Mouse (Mus musculus): Measurements from ENCODE around the gene Tnrc6a.
"Not testable (repeated sequence)": the region's sequence is repeated elsewhere in the genome, so short reads cannot be mapped to it uniquely, and the experiment has no call there.

Tnrc6a gene

DNA sequence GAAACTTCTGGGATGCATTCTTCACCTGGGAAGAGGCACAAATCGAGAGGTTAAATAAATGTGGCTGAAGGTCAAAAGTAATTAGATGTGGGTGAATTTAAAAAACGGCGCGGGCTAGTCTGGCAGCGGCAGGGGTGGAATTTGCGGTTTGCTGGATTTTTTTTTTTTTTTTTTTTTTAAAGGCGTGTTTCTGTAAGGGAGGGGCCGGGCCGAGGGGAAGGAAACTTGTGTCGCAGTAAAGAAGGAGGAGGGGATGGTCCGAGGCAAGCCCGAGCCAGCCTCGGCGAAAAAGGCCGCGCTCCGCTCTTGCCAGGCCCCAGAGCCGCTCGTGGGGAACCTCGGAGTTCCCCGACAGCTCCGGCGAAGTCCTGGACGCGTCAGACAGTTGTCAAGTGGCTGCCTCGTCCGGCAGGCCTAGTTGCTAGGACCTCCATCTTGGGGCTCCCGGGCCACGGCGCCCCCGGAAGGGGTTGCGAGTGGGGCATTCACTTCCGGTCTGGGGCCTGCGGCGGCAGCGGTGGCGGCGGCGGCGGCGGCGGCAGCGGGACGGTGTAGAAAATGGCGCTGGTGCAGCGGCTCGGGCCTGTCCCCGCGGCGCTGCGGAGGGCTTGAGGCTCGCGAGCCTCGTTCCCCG, at the start of gene Tnrc6a:
TSS of gene Tnrc6a (plus strand) at position 221 of the 634 bp plus-strand sequence.
- peak; percentile 94 to 95 for DNase-seq (ENCODE audit: low spot score in 2 of 2)

DNA sequence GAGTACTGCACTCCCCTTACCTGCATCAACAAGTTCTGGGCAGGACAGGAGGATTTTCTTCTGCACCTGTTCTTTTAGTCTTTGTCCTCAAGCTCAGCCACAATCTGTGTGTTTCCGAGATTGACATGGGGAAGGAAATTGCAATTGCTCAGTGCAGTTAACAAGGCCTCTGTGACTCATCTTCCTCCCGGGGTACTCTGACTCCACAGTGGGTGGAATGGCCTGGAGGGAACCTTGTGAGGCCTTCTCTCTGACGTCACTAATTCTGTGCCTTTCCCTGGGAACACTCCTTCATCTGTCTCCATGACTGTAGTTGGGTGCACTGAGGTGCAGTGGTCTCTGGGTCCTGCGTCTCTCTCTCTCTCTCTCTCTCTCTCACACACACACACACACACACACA, 41.4 kb upstream of the Tnrc6a start:
- no peak for DNase-seq (ENCODE audit: low spot score in 2 of 2)

DNA sequence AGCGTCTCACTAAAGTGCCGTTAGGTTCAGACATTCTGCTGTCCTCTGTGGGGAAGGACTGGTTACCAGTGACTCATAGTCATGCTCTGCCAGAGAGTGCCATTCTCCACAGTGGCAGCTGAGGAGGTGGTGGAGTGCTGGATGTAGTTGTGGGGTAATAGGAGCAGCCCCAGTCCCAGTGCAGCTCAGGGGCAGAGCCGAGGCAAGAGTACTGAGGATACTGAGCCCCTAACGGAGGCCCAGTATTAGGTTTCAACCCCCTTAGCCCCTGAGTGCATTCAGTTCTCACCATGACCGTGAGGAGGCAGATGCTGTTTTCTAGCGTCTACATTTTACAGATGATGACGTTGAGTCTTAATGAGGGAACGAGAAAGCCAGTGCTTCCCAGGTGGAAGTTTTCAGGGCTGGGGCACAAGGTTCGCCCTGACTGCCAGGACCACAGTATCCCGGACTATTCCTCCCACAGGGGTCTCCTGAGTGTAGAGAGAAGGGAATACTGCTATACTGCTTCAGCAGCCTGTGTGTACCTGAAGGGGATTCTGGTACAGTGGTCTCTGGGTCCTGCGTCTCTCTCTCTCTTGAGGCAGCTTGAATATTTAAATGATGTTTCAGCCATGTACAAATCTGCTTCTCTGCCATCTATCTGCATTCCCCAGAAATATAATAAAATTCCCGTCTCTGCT, 40.1 kb upstream of the Tnrc6a start:
- DNase-seq (ENCODE audit: low spot score in 2 of 2): peak; percentile 19 to 36

DNA sequence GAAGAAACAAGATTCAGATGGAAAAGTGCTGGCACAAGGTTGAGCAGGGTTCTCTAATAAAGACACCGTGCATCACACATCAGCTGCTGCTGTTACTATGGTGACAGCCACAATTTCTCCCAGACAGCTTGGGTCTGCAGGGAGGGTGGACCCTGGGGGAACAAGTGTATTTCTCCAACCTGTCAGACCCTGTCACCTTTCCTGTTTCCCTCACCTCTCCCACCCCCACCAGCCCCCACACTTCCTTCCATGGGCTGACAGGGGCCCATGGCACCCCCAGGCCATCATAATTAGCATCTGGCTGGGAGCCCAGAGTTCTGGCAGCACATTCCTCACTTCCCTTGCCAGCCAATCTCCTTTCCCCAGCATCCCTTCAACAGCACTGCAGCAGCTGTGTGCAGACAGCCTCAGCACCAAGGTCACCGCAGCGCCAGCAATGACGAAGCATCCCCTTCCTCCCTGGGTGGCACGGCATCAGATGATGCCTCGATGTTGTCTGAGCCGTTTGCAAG, 39.4 kb upstream of the Tnrc6a start:
- peak; percentile 79 to 84 for DNase-seq (ENCODE audit: low spot score in 2 of 2)

DNA sequence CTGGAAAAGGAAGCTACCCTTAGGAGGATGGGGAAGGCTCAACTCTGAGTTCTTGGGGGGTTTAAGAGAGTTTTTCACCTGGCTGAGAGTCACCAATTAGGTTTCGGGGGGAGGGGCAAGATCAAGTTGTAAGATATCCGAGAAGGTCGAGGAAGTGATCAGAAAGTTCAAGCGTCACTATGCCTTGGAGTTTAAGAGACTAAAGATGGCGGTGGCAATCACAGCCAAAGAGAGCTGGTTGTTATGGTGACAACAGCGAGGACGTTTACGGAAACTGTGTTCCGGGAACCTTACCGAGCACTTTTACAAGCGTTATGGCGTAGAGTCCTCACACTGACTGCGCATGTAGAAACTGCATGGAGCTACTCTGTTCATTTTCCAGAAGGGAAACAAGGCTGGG, 39.0 kb upstream of the Tnrc6a start:
- peak; percentile 39 to 52 for DNase-seq (ENCODE audit: low spot score in 2 of 2)

DNA sequence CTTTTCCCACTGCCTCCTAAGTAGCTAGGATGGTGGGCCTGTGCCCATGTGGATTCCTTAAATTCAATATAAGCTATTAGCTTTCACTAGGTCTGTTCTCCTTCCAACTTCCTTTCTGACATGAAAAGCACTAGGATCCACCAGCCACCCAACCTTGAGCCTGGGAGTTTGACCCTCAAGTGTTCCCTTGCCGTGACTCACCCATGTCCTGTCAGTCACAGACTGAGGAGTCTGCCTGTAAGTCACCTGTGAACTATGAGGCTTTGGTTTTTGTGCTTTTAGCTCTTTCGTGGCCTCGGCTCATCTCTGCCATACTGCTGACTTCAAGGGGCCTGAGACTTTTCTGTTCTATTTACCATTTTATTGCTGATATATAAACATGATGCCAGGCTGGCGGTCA, 34.8 kb upstream of the Tnrc6a start:
- no peak for DNase-seq (ENCODE audit: low spot score in 2 of 2)

DNA sequence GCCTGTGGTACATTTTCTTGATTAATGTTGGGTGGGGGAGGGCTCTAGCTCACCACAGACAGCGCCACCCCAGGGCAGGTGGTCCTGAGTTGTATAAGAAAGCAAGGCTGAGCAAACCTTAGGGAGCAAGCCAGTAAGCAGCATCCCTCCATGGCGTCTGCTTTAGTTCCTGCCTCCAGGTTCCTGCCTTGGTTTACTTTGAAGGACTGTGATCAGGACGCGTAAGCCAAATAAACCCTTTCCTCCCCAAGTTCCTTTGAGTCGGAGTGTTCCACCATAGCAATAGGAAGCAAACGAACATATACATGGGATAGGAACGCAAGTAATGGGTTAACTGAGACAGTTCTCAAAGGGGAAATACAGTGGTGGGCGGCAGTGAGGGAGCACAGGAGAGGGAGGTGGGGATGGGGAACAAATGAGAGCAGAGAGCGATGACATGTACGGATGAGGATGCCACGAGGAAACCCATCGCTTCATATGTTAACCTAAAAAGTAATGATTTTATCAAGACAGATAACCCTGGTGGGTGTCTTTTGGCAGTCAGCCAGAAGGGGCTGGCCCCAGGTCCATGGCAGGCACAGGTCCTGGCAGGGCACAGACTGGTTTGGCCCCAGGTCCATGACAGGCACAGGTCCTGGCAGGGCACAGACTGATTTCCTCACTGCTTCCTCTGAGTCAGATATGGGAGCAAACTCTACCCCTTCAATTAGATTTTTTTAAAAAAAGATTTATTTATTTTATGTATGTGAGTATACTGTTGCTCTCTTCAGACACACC, 27.2 kb upstream of the Tnrc6a start:
- DNase-seq (ENCODE audit: low spot score in 2 of 2): no peak

DNA sequence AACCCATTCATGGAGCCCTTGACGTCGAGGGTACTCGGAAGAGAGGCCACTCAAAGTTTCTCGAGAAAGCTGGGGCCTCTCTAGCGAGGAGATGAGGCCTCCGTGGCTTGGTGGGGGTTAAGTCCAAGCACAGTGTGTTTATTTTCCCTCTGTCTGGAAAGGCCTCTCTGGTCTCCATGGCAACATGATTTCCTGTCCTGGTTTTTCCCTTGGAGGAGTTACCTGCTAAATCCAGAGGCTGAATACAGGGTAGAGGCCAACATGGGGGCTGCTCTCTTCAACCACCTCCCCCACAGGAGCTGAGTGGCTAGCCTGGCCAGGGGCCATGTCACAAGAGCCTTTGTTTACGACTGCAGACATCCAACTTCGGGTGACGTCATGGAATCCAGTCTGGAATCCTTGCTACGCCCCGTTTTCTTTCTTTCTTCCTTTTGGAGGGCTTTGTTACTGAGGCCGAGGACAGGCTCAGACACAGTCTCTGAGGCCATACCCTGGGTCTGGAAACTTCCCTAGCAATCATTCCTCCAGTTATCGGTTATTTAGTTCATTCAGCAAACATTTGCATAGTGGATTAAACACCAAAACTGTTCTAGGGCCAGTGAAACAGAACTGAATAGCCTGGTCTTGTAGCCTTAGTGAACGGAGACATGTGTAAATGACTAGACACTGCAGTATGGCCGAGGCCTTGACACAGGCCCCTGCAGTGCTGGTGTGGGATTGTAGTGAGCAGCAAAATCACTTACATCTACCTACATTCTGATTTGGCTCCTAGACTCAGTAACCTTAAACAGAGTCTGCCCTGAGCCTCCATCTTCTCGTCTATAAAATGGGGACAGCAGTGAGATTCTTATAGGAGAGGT, 25.6 kb upstream of the Tnrc6a start:
- peak; percentile 73 to 76 for DNase-seq (ENCODE audit: low spot score in 2 of 2)

DNA sequence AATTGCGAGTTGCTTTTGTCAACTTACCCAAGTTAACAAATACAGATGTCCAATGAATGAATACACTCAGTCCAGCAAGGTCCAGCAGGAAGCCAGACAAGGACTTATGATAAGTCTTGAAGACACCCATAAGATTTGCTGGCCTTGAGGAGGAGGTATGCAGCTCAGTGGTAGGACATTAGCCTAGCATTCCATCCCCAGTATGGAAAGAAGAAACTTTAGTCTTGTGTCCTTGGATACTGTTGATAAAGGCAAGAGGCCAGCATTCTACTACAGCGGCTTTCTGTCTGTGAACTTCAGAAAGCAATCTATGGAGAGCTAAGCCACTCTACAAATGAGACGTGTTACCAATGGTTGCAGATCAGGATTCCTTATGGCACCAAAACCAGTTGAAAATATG, 22.4 kb upstream of the Tnrc6a start:
- DNase-seq (ENCODE audit: low spot score in 2 of 2): no peak

DNA sequence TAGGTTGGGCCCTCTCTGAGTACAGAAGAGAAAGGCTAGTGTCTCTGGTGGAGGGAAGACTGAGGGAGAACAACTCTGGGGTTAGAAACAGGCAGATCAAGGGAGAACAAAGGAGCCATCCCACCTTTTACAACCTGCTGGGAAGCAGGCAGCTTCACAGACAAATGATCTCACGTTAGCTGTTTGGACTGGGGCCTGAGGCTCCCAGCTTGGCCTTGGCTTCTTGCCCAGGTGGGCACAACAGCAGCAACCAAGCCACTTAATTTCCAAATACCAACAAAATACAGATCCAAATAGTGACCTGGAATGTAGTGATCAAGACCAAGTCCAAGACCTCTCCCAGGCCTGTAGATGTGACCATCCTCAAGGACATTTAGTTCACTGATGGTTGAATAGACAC, 18.3 kb upstream of the Tnrc6a start:
- not testable (repeated sequence) for DNase-seq (ENCODE audit: low spot score in 2 of 2)

DNA sequence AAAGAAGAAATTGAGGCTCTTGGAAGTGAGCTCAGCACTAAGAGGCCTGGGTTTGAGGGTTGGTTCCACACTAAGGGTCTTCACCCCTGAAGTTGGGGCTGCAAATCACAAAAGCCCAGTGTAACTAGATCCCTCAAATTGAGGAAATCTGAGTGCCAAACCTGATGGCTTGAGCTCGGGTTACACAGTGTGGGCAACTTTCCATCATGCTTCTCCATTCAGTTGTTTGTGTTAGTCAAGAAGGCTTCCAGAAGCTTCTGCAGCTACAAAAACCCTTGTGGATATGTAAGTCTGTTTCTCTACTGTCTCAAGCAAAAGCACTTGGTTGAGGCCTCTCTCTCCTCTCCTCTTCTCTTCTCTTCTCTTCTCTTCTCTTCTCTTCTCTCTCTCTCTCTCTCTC, 17.8 kb upstream of the Tnrc6a start:
- no peak for DNase-seq (ENCODE audit: low spot score in 2 of 2)

DNA sequence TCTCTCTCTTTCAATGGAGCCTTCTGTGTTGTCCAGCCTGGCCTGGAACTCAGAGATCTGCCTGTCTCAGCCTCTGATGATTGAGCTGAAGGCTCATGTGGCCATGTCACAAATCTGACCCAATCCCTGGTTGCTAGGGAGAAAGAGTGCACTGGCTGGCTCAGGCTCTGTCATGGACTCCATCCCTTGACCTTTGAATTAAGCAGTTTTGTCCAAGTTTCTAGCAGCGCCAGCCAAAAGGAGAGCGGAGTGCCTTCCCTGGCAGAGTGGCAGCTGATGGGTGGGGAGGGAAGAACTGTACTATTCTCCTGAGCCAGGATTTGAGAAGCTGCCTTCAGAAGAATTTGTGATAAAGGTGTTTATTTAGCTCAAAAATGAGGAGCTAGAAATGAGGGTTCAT, 17.4 kb upstream of the Tnrc6a start:
- no peak for DNase-seq (ENCODE audit: low spot score in 2 of 2)

DNA sequence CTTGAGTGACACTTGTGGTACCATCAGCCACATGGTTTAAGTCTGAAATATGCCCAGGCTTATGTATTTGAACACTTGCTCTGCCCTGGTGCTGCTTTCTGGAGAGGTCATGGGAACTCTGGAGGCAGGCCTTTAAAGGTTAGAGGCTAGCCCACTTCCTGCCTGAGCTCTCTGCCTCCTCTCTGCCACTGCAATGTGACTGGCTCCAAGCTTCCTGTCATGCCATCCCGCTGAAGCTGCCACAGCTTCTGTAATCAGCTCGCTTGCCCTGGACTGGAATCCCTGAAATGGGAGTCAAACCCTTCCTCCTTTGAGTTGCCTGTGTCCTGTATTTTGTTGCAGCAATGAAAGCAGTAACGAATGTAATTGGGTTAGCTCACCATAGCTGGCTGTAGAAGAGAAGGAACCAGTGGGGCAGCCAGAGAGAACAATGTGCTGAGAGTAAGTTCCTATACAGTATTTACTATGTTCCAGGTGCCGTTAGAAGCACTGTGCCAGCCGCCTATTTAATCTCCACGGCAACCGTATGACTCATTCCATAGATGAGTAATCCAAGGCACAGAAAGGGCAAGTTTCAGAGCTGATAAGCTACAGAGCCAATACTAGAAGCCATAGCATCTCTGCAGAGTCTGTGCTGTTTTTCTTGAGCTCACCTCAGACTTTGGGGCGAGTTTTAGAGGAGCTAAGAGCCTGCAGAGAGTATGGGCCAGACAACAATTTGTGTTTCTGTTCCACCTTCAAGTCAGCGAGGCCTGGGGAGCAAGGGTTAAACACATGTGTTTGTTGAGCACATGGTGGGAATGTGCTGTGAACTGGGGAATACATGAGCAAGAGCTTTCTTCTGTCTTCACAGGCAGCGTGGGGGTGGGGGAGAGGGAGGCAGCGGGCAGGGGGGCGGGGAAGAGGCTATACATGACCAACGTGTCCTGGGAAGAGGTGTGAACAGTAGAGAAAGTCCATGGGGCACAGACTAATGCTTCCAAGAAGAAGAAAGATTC, 15.3 kb upstream of the Tnrc6a start:
- peak; percentile 18 to 63 for DNase-seq (ENCODE audit: low spot score in 2 of 2)

DNA sequence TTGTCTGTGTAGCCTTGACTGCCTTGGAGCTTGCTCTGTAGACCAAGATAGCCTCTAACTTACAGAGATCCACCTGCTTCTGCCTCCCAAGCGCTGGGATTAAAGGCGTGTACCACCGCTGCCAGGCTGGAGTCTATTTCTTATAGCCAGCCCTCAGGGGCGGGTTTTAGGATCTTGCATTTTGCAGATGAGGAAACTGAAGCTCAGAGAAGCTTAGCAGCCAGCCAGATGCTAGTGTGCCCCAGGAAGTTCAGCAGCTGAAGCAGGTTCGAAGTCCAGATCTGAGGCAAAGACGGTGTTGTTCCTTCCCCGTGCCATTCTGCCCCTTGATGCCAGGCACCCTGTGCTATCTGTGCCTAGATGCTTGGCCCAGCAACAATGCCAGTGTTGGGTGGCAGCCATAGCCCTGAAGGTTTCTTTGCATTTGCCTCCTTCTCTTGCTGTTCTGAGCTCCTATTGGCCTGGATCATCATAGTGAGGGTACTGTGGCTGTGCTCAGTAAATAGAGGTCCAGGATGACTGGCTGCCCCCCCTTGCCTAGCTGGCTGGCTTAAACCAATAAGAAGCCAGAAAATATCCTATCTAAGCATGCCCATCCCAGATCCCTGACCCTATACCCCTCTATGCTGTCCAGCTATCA, 14.2 kb upstream of the Tnrc6a start:
- no peak for DNase-seq (ENCODE audit: low spot score in 2 of 2)

DNA sequence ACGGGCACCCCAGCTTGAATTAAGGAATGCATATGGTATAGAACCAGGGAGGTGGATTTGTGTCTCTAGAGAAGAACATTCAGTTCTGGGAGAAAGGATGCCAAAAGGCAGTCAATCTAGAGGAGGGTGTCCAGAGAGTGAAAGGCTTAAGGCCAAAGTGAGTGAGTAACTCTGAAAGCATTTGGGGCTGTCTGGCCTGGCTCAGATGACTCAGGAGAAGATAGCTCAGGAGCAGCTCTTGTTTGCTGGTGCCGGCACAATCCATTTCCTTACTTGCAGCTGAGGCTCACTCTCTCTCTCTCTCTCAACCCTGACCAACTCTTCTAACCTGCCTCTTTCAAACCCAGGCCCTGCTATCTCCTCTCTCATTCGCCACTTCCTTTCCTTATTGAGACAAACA, 13.6 kb upstream of the Tnrc6a start:
- no peak for DNase-seq (ENCODE audit: low spot score in 2 of 2)

DNA sequence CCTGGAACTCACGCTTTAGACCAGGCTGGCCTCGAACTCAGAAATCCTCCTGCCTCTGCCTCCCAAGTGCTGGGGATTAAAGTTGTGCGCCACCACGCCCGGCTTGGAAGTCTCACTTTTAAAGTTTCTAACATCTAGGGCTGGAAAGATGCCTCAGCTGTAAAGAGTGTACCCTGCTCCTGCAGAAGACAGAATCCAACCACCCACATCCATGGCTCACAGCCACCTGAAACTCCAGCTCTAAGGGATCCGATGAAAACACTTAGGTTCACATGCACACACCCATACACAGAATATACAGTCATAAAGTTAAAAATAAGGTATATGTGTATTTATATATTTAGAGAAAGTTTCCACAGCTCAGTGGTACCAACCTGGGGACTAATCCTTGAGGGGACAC, 10.1 kb upstream of the Tnrc6a start:
- DNase-seq (ENCODE audit: low spot score in 2 of 2): peak in 1 of 2 experiments; percentile 40

DNA sequence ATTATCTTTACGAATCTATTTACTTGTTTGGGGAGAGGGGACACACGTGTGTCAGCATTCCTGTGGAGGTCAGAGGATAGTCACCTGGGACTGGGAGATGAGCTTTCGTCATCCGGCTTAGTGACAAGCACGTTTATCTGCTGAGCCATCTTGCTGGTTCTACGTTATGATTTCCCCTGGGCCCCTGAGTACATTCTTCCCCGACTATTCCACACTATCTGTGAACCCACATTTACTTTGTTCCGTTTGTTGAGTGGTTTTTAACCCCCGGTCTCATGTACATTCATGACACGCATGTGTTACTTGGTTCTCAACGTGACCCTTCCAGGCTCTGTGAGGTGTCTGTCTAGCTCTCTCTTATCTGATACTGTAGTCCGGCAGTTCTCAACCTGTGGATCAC, 6.9 kb upstream of the Tnrc6a start:
- DNase-seq (ENCODE audit: low spot score in 2 of 2): no peak

DNA sequence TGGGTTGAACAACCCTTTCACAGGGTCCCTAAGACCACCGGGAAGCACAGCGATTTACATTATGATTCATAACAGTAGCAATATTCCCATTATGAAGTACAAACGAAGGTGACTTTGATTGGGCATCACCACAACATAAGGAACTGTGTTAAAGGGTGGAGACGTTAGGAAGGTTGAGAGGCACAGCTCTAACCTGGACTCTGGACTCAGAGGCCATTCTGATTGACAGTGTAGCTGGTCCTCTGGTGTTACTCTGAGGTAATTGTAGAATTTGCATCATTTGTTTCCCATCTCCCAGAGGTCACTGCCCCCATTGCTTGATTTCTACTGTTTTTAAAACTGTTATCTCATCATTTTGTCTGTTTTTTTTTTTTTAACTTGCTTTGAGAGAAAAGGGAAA, 6.5 kb upstream of the Tnrc6a start:
- DNase-seq (ENCODE audit: low spot score in 2 of 2): no peak

DNA sequence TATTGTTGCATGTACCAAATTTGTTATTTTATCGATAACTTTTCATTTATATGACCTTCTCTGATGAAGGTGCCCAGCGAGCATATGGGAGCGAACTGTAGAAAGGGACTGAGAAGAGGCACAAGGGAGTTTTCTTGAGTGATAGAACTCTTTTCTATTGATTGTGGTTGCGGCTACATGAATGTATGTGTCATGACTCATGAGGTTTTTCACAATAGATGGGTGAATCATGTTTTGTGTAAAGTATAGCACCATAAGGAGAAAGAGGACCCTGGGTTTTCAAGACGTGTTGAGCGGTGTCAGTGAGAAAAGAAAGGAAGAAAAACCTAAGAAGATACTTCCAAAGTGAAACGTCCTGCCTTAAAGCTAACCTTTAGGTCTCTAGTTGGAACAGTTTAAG, 3.2 kb upstream of the Tnrc6a start:
- DNase-seq (ENCODE audit: low spot score in 2 of 2): no peak

DNA sequence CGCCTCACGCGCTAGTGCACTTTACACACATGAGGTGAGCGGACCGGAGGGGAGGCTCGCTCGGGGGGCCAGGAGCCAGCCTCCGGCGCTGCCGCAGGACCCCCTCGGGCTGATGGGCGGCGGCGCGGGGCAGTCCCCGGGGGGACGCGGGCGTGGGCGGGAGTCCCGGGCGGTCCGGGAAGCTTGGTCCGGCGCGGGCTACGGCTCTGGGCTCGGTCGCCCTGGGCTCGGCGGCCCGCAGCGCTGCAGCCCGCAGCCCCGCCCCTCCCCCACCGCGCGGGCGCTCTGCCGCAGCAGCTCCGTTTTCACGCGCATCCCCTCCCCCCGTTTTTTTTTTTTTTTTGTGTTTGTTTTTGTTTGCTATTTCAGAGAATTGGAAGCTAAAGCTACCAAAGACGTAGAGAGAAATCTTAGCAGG, 623 bp downstream of the Tnrc6a start:
- no peak for DNase-seq (ENCODE audit: low spot score in 2 of 2)
